Mouse (Mus musculus): Measurements from ENCODE around the gene Hist1h2be. TPM values are rescaled to one million over a fixed set of nuclear protein-coding genes. Genes with fewer than 3 reads are reported as not detected.
A peak's percentile ranks its signal among the peaks of the same experiment; 100 is the strongest.
"Not testable (repeated sequence)": the region's sequence is repeated elsewhere in the genome, so short reads cannot be mapped to it uniquely, and the experiment has no call there.

Gene Hist1h2be
- 9.2 and 11.8 TPM in 2 replicates for polyA plus RNA-seq (2011; ENCODE audit: insufficient read depth, insufficient read length, low replicate concordance, missing spikeins)

GRCm38 (mm10) chr13:23620733-23621531, at the start of gene Hist1h2be:
Hist1h2be (minus strand) TSS chr13:23621124.
- Histone ChIP-seq H3K4me3 (replicated peaks; ENCODE audit: control insufficient read depth, low read depth, low read length) (peak within 1 kb of the TSS; percentile 76), H3K4me1 (ENCODE audit: control insufficient read depth, insufficient read depth, low read length) (peaks cover 1% of the 10 kb centered on the region; the same call in 1 of the 2 replicates), H3K27ac (ENCODE audit: control insufficient read depth, insufficient read depth, low read depth, low read length, poor library complexity) (peak within 1 kb of the TSS; percentile 99)
- under 1% methylated on average over 27 of the region's 27 CpGs for WGBS
- no peak for TF ChIP-seq CTCF (IDR thresholded peaks at IDR 0.05; ENCODE audit: control insufficient read depth, insufficient read depth, low read length)
- no peak for TF ChIP-seq POLR2A (IDR thresholded peaks at IDR 0.05; ENCODE audit: borderline replicate concordance, control insufficient read depth, low read depth, low read length)

GRCm38 (mm10) chr13:23662536-23662935, 41.6 kb upstream of the Hist1h2be start:
- WGBS, result 51% methylated on average over 3 of the region's 3 CpGs
- no peak for TF ChIP-seq POLR2A (IDR thresholded peaks at IDR 0.05; ENCODE audit: borderline replicate concordance, control insufficient read depth, low read depth, low read length)
- TF ChIP-seq CTCF (IDR thresholded peaks at IDR 0.05; ENCODE audit: control insufficient read depth, insufficient read depth, low read length), result no peak
- Histone ChIP-seq H3K4me1 (ENCODE audit: control insufficient read depth, insufficient read depth, low read length) (no peaks in the 10 kb centered on the region), H3K4me3 (replicated peaks; ENCODE audit: control insufficient read depth, low read depth, low read length) (no peak overlapping the region), H3K27ac (ENCODE audit: control insufficient read depth, insufficient read depth, low read depth, low read length, poor library complexity) (no peak overlapping the region)

- WGBS, result 42% methylated on average over 6 of the region's 6 CpGs
- Histone ChIP-seq H3K4me3 (replicated peaks; ENCODE audit: control insufficient read depth, low read depth, low read length) (no peak overlapping the region), H3K27ac (ENCODE audit: control insufficient read depth, insufficient read depth, low read depth, low read length, poor library complexity) (no peak overlapping the region), H3K4me1 (ENCODE audit: control insufficient read depth, insufficient read depth, low read length) (no peaks in the 10 kb centered on the region)
- TF ChIP-seq POLR2A (IDR thresholded peaks at IDR 0.05; ENCODE audit: borderline replicate concordance, control insufficient read depth, low read depth, low read length) (no peak), CTCF (IDR thresholded peaks at IDR 0.05; ENCODE audit: control insufficient read depth, insufficient read depth, low read length) (no peak)
Observed at GRCm38 (mm10) chr13:23659636-23660366, 38.9 kb upstream of the Hist1h2be start.

- no peaks in the 10 kb centered on the region for H3K4me1 ChIP-seq (ENCODE audit: control insufficient read depth, insufficient read depth, low read length)
- no peak overlapping the region for H3K4me3 ChIP-seq (replicated peaks; ENCODE audit: control insufficient read depth, low read depth, low read length)
- TF ChIP-seq POLR2A (IDR thresholded peaks at IDR 0.05; ENCODE audit: borderline replicate concordance, control insufficient read depth, low read depth, low read length) (no peak), CTCF (IDR thresholded peaks at IDR 0.05; ENCODE audit: control insufficient read depth, insufficient read depth, low read length) (no peak)
- 14% methylated on average over 1 of the region's 1 CpGs for WGBS
- H3K27ac ChIP-seq (ENCODE audit: control insufficient read depth, insufficient read depth, low read depth, low read length, poor library complexity), result no peak overlapping the region
Observed at GRCm38 (mm10) chr13:23630653-23631052, 9.7 kb upstream of the Hist1h2be start.

GRCm38 (mm10) chr13:23622861-23623450, 2.0 kb upstream of the Hist1h2be start:
- WGBS, result 20% methylated on average over 7 of the region's 7 CpGs
- Histone ChIP-seq H3K27ac (ENCODE audit: control insufficient read depth, insufficient read depth, low read depth, low read length, poor library complexity) (no peak overlapping the region), H3K4me1 (ENCODE audit: control insufficient read depth, insufficient read depth, low read length) (peaks cover 1% of the 10 kb centered on the region; the same call in 1 of the 2 replicates), H3K4me3 (replicated peaks; ENCODE audit: control insufficient read depth, low read depth, low read length) (no peak overlapping the region)
- no peak for TF ChIP-seq POLR2A (IDR thresholded peaks at IDR 0.05; ENCODE audit: borderline replicate concordance, control insufficient read depth, low read depth, low read length)
- no peak for TF ChIP-seq CTCF (IDR thresholded peaks at IDR 0.05; ENCODE audit: control insufficient read depth, insufficient read depth, low read length)

- WGBS, result under 1% methylated on average over 53 of the region's 53 CpGs
- TF ChIP-seq POLR2A (IDR thresholded peaks at IDR 0.05; ENCODE audit: borderline replicate concordance, control insufficient read depth, low read depth, low read length), result peak; percentile 98
- Histone ChIP-seq H3K27ac (ENCODE audit: control insufficient read depth, insufficient read depth, low read depth, low read length, poor library complexity) (peak within 1 kb of the TSS; percentile 99), H3K4me3 (replicated peaks; ENCODE audit: control insufficient read depth, low read depth, low read length) (peak within 1 kb of the TSS; percentile 76)
- not testable (repeated sequence) for H3K4me1 ChIP-seq (ENCODE audit: control insufficient read depth, insufficient read depth, low read length)
Observed at GRCm38 (mm10) chr13:23622175-23622671, 1.3 kb upstream of the Hist1h2be start, which contains the start of gene Hist1h1e. Hist1h1e (minus strand) TSS chr13:23622558.

GRCm38 (mm10) chr13:23621532-23622174, 729 bp upstream of the Hist1h2be start:
- peak; percentile 78 for TF ChIP-seq POLR2A (IDR thresholded peaks at IDR 0.05; ENCODE audit: borderline replicate concordance, control insufficient read depth, low read depth, low read length)
- no peak for TF ChIP-seq CTCF (IDR thresholded peaks at IDR 0.05; ENCODE audit: control insufficient read depth, insufficient read depth, low read length)
- H3K4me3 ChIP-seq (replicated peaks; ENCODE audit: control insufficient read depth, low read depth, low read length), result peak overlapping the region; percentile 76
- H3K27ac ChIP-seq (ENCODE audit: control insufficient read depth, insufficient read depth, low read depth, low read length, poor library complexity), result peak overlapping the region; percentile 99
- WGBS, result under 1% methylated on average over 18 of the region's 18 CpGs
- peaks cover 1% of the 10 kb centered on the region; the same call in 1 of the 2 replicates for H3K4me1 ChIP-seq (ENCODE audit: control insufficient read depth, insufficient read depth, low read length)
